Mouse (Mus musculus) intestine, embryonic 16.5 days (tissue): ENCODE results near the gene Rnf224. TPM values are rescaled to one million over a fixed set of nuclear protein-coding genes. Genes with fewer than 3 reads are reported as not detected.

Experiments used
- ATAC-seq: fragments of 200-750 bp; cut with Nextera tagmentation; 2 replicates; pipeline ENCODE4 v1.8.0; 2017; ENCODE audit warnings: moderate TSS enrichment, moderate library complexity
- H3K27ac ChIP-seq: fragments of 300-500 bp; sonication (generic); 2 replicates; pipeline ENCODE4 v1.5.1; 2014; ENCODE audit warnings: mild to moderate bottlenecking, low read length
- H3K27me3 ChIP-seq: fragments of 300-500 bp; sonication (generic); replicated peaks from 2 replicates; pipeline ENCODE4 v1.6.1; 2014; ENCODE audit warnings: low read length, control low read depth, mixed read lengths; ENCODE audit not compliant: control insufficient read depth, insufficient read depth
- H3K36me3 ChIP-seq: fragments of 300-500 bp; sonication (generic); 2 replicates; pipeline ENCODE4 v1.6.1; 2014; ENCODE audit warnings: low read length, control low read depth; ENCODE audit not compliant: control insufficient read depth, insufficient read depth
- H3K4me1 ChIP-seq: fragments of 300-500 bp; sonication (generic); 2 replicates; pipeline ENCODE4 v1.6.1; 2014; ENCODE audit warnings: low read length, control low read depth, mixed read lengths; ENCODE audit not compliant: control insufficient read depth, insufficient read depth
- H3K4me2 ChIP-seq: fragments of 300-500 bp; sonication (generic); 2 replicates; pipeline ENCODE4 v1.6.1; 2014; ENCODE audit warnings: low read depth, low read length, control low read depth
- H3K4me3 ChIP-seq: fragments of 300-500 bp; sonication (generic); 2 replicates; pipeline ENCODE4 v1.5.1; 2014; ENCODE audit warnings: mild to moderate bottlenecking, low read length
- H3K9ac ChIP-seq: fragments of 300-500 bp; sonication (generic); 2 replicates; pipeline ENCODE4 v1.6.1; 2014; ENCODE audit warnings: low read depth, low read length
- H3K9me3 ChIP-seq: fragments of 300-500 bp; sonication (generic); 2 replicates; pipeline ENCODE4 v1.6.1; 2016; ENCODE audit warnings: low read length, control low read depth; ENCODE audit not compliant: control insufficient read depth
- WGBS: fragments of 180-500 bp; shearing (Covaris S2); extraction: QIAGEN DNeasy Blood & Tissue Kit; methylation state at CpG from one replicate; pipeline ENCODE4 v1.1.7; 2014; 5-methylcytosine and 5-hydroxymethylcytosine counted together
- polyA plus RNA-seq: library from polyadenylated mRNA; unstranded; fragments of >200 nt; fragmentation: Nextera tagmentation; extraction: Ambion mirVana; gene quantifications from 2 replicates; pipeline ENCODE4 v1.2.1, GENCODE M21; 2015

Rnf224 gene
- polyA plus RNA-seq, 1 experiment from 2014 or later = 0.37 TPM

GRCm38 (mm10) chr2:25233421-25233820 is 3.2 kb downstream of the Rnf224 start:
- Histone ChIP-seq H3K4me2 (0 out of 2 replicates have a peak overlapping the region, but pooled peaks have one; percentile 38), H3K9me3 (no peaks in the 10 kb centered on the region), H3K27me3 (no peaks in the 10 kb centered on the region), H3K9ac (peak overlapping the region; percentile 0), H3K36me3 (no peaks in the 10 kb centered on the region), H3K27ac (peak overlapping the region; percentile 90), H3K4me3 (no peak overlapping the region), H3K4me1 (peaks cover 45% of the 10 kb centered on the region)
- no peak for ATAC-seq
- 78% methylated on average over 4 of the region's 4 CpGs for WGBS

GRCm38 (mm10) chr2:25231038-25231437 is 5.5 kb downstream of the Rnf224 start:
- Histone ChIP-seq H3K4me2 (no peak overlapping the region), H3K27me3 (no peaks in the 10 kb centered on the region), H3K27ac (no peak overlapping the region), H3K9ac (no peak overlapping the region), H3K4me3 (no peak overlapping the region), H3K9me3 (no peaks in the 10 kb centered on the region), H3K4me1 (peaks cover 32% of the 10 kb centered on the region), H3K36me3 (no peaks in the 10 kb centered on the region)
- ATAC-seq = no peak
- WGBS = 58% methylated on average over 12 of the region's 12 CpGs

GRCm38 (mm10) chr2:25230581-25230980 is 6.0 kb downstream of the Rnf224 start:
- Histone ChIP-seq H3K4me3 (no peak overlapping the region), H3K4me2 (no peak overlapping the region), H3K36me3 (no peaks in the 10 kb centered on the region), H3K27ac (no peak overlapping the region), H3K4me1 (peaks cover 31% of the 10 kb centered on the region), H3K27me3 (no peaks in the 10 kb centered on the region), H3K9me3 (no peaks in the 10 kb centered on the region), H3K9ac (no peak overlapping the region)
- ATAC-seq = no peak
- 79% methylated on average over 7 of the region's 7 CpGs for WGBS

- Histone ChIP-seq H3K4me2 (no peak overlapping the region), H3K27ac (no peak overlapping the region), H3K9me3 (no peaks in the 10 kb centered on the region), H3K36me3 (no peaks in the 10 kb centered on the region), H3K4me3 (no peak overlapping the region), H3K9ac (no peak overlapping the region), H3K27me3 (no peaks in the 10 kb centered on the region), H3K4me1 (peaks cover 30% of the 10 kb centered on the region)
- no peak for ATAC-seq
- 84% methylated on average over 5 of the region's 5 CpGs for WGBS
Observed at GRCm38 (mm10) chr2:25229582-25229981, 7.0 kb downstream of the Rnf224 start.

GRCm38 (mm10) chr2:25228995-25229530 is 7.5 kb downstream of the Rnf224 start:
- ATAC-seq = no peak
- peak overlapping the region; percentile 44 for H3K4me2 ChIP-seq
- H3K4me1 ChIP-seq = peaks cover 30% of the 10 kb centered on the region
- no peaks in the 10 kb centered on the region for H3K9me3 ChIP-seq
- H3K27me3 ChIP-seq = no peaks in the 10 kb centered on the region
- peak overlapping the region; percentile 7; the same call in 1 of the 2 replicates for H3K4me3 ChIP-seq
- H3K27ac ChIP-seq = peak overlapping the region; percentile 78
- peak overlapping the region; percentile 61; the same call in 1 of the 2 replicates for H3K9ac ChIP-seq
- WGBS = 76% methylated on average over 6 of the region's 6 CpGs
- no peaks in the 10 kb centered on the region for H3K36me3 ChIP-seq

- H3K27me3 ChIP-seq = no peaks in the 10 kb centered on the region
- no peaks in the 10 kb centered on the region for H3K9me3 ChIP-seq
- peak overlapping the region; percentile 44 for H3K4me2 ChIP-seq
- H3K36me3 ChIP-seq = no peaks in the 10 kb centered on the region
- peak; percentile 32 for ATAC-seq
- under 1% methylated on average over 7 of the region's 7 CpGs for WGBS
- H3K4me1 ChIP-seq = peaks cover 28% of the 10 kb centered on the region
- H3K4me3 ChIP-seq = peak overlapping the region; percentile 31
- peak overlapping the region; percentile 78 for H3K27ac ChIP-seq
- H3K9ac ChIP-seq = peak overlapping the region; percentile 61
Observed at GRCm38 (mm10) chr2:25228431-25228889, 8.1 kb downstream of the Rnf224 start.

- H3K9me3 ChIP-seq = no peaks in the 10 kb centered on the region
- H3K4me3 ChIP-seq = no peak overlapping the region
- H3K9ac ChIP-seq = no peak overlapping the region
- no peak overlapping the region for H3K27ac ChIP-seq
- 87% methylated on average over 4 of the region's 4 CpGs for WGBS
- no peak overlapping the region for H3K4me2 ChIP-seq
- peaks cover 27% of the 10 kb centered on the region for H3K4me1 ChIP-seq
- no peaks in the 10 kb centered on the region for H3K36me3 ChIP-seq
- ATAC-seq = no peak
- H3K27me3 ChIP-seq = no peaks in the 10 kb centered on the region
Observed at GRCm38 (mm10) chr2:25227406-25227805, 9.2 kb downstream of the Rnf224 start.

- ATAC-seq = no peak
Observed at GRCm38 (mm10) chr2:25226864-25227263, 9.7 kb downstream of the Rnf224 start.

GRCm38 (mm10) chr2:25225811-25226379 is 10.7 kb downstream of the Rnf224 start:
- Histone ChIP-seq H3K9me3 (no peaks in the 10 kb centered on the region), H3K27ac (peak overlapping the region; percentile 99), H3K9ac (peak overlapping the region; percentile 76), H3K27me3 (no peaks in the 10 kb centered on the region), H3K36me3 (0 out of 2 replicates have a peak, but pooled peaks cover 4% of the 10 kb centered on the region), H3K4me1 (peaks cover 34% of the 10 kb centered on the region), H3K4me2 (peak overlapping the region; percentile 56), H3K4me3 (peak overlapping the region; percentile 65)
- no peak for ATAC-seq
- 75% methylated on average over 8 of the region's 8 CpGs for WGBS

More at GRCm38 (mm10) chr2:25226864-25227263, 9.7 kb downstream of the Rnf224 start:
- H3K4me2 ChIP-seq = no peak overlapping the region
- H3K4me3 ChIP-seq = no peak overlapping the region
- H3K4me1 ChIP-seq = peaks cover 28% of the 10 kb centered on the region
- no peaks in the 10 kb centered on the region for H3K27me3 ChIP-seq
- 0 out of 2 replicates have a peak, but pooled peaks cover under 1% of the 10 kb centered on the region for H3K36me3 ChIP-seq
- 79% methylated on average over 5 of the region's 5 CpGs for WGBS
- H3K27ac ChIP-seq = no peak overlapping the region
- H3K9me3 ChIP-seq = no peaks in the 10 kb centered on the region
- H3K9ac ChIP-seq = no peak overlapping the region
